Mouse (Mus musculus) hindbrain, embryonic 15.5 days (tissue): ENCODE data around the gene Gm6408. TPM values are rescaled to one million over a fixed set of nuclear protein-coding genes. Genes with fewer than 3 reads are reported as not detected.
"Not testable (repeated sequence)": the region's sequence is repeated elsewhere in the genome, so short reads cannot be mapped to it uniquely, and the experiment has no call there.

Source experiments
- ATAC-seq: fragments of 200-750 bp; cut with Nextera tagmentation; 2 replicates; pipeline ENCODE4 v1.8.0; 2017; ENCODE audit warnings: low read depth, moderate number of reproducible peaks, moderate TSS enrichment; ENCODE audit not compliant: low FRiP score
- H3K27ac ChIP-seq: fragments of 300-500 bp; sonication (generic); replicated peaks from 2 replicates; pipeline ENCODE4 v1.5.1; 2015; ENCODE audit warnings: mild to moderate bottlenecking, inconsistent platforms
- H3K27me3 ChIP-seq: fragments of 300-500 bp; sonication (generic); 2 replicates; pipeline ENCODE4 v1.6.1; 2015; ENCODE audit warnings: control low read depth, inconsistent platforms
- H3K36me3 ChIP-seq: fragments of 300-500 bp; sonication (generic); 2 replicates; pipeline ENCODE4 v1.6.1; 2015; ENCODE audit warnings: control low read depth, inconsistent platforms
- H3K4me1 ChIP-seq: fragments of 300-500 bp; sonication (generic); replicated peaks from 2 replicates; pipeline ENCODE4 v1.6.1; 2015; ENCODE audit warnings: control low read depth, inconsistent platforms
- H3K4me2 ChIP-seq: fragments of 300-500 bp; sonication (generic); 2 replicates; pipeline ENCODE4 v1.6.1; 2015; ENCODE audit warnings: moderate library complexity, mild to moderate bottlenecking, inconsistent platforms
- H3K4me3 ChIP-seq: fragments of 300-500 bp; sonication (generic); 2 replicates; pipeline ENCODE4 v1.5.1; 2015; ENCODE audit warnings: mild to moderate bottlenecking, inconsistent platforms
- H3K9ac ChIP-seq: fragments of 300-500 bp; sonication (generic); 2 replicates; pipeline ENCODE4 v1.6.1; 2015; ENCODE audit warnings: inconsistent platforms
- H3K9me3 ChIP-seq: fragments of 300-500 bp; sonication (generic); 2 replicates; pipeline ENCODE4 v1.6.1; 2016; ENCODE audit warnings: control low read depth, inconsistent platforms
- WGBS: fragments of 180-500 bp; shearing (Covaris S2); methylation state at CpG from one replicate; pipeline ENCODE4 v1.1.7; 2015; 5-methylcytosine and 5-hydroxymethylcytosine counted together
- polyA plus RNA-seq: library from polyadenylated mRNA; unstranded; fragments of >200 nt; fragmentation: Nextera tagmentation; extraction: Ambion mirVana; gene quantifications from 2 replicates; pipeline ENCODE4 v1.2.1, GENCODE M21; 2015

The Gm6408 gene
- polyA plus RNA-seq, 1 experiment from 2014 or later, result 0.13 TPM

- Histone ChIP-seq H3K4me3 (no peak overlapping the region), H3K36me3 (peaks cover 26% of the 10 kb centered on the region)
These were observed 13.5 kb upstream of the Gm6408 start for GRCm38 (mm10) chr5:146468311-146468710.

GRCm38 (mm10) chr5:146470821-146471220 lies 10.9 kb upstream of the Gm6408 start:
- H3K4me1 ChIP-seq, result no peaks in the 10 kb centered on the region
- peaks cover 26% of the 10 kb centered on the region for H3K36me3 ChIP-seq
- ATAC-seq, result no peak
- H3K27ac ChIP-seq, result no peak overlapping the region
- H3K4me2 ChIP-seq, result no peak overlapping the region
- WGBS, result 90% methylated on average over 9 of the region's 9 CpGs
- H3K9ac ChIP-seq, result no peak overlapping the region
- H3K9me3 ChIP-seq, result no peaks in the 10 kb centered on the region
- no peak overlapping the region for H3K4me3 ChIP-seq
- no peaks in the 10 kb centered on the region for H3K27me3 ChIP-seq

More at GRCm38 (mm10) chr5:146468311-146468710, 13.5 kb upstream of the Gm6408 start:
- no peaks in the 10 kb centered on the region for H3K27me3 ChIP-seq
- H3K9me3 ChIP-seq, result no peaks in the 10 kb centered on the region
- no peaks in the 10 kb centered on the region for H3K4me1 ChIP-seq
- H3K27ac ChIP-seq, result no peak overlapping the region
- 80% methylated on average over 9 of the region's 9 CpGs for WGBS
- ATAC-seq, result 0 out of 2 replicates have a peak, but pooled peaks have one; percentile 23
- no peak overlapping the region for H3K9ac ChIP-seq
- H3K4me2 ChIP-seq, result no peak overlapping the region

- no peak overlapping the region for H3K4me2 ChIP-seq
- H3K27ac ChIP-seq, result no peak overlapping the region
- H3K36me3 ChIP-seq, result peaks cover 26% of the 10 kb centered on the region
- 91% methylated on average over 5 of the region's 5 CpGs for WGBS
- H3K4me1 ChIP-seq, result no peaks in the 10 kb centered on the region
- no peak overlapping the region for H3K9ac ChIP-seq
- no peaks in the 10 kb centered on the region for H3K9me3 ChIP-seq
- ATAC-seq, result no peak
- no peaks in the 10 kb centered on the region for H3K27me3 ChIP-seq
- H3K4me3 ChIP-seq, result no peak overlapping the region
These were observed 10.5 kb upstream of the Gm6408 start for GRCm38 (mm10) chr5:146471311-146471710.

GRCm38 (mm10) chr5:146471821-146472220 lies 9.9 kb upstream of the Gm6408 start:
- H3K9me3 ChIP-seq, result no peaks in the 10 kb centered on the region
- H3K9ac ChIP-seq, result no peak overlapping the region
- no peak for ATAC-seq
- peaks cover 24% of the 10 kb centered on the region for H3K36me3 ChIP-seq
- no peak overlapping the region for H3K4me2 ChIP-seq
- no peaks in the 10 kb centered on the region for H3K4me1 ChIP-seq
- no peak overlapping the region for H3K4me3 ChIP-seq
- 95% methylated on average over 12 of the region's 12 CpGs for WGBS
- no peaks in the 10 kb centered on the region for H3K27me3 ChIP-seq
- H3K27ac ChIP-seq, result no peak overlapping the region

- 9% methylated on average over 4 of the region's 4 CpGs for WGBS
These were observed 2.2 kb upstream of the Gm6408 start for GRCm38 (mm10) chr5:146479564-146479963.

GRCm38 (mm10) chr5:146488959-146489358 lies 7.2 kb downstream of the Gm6408 start:
- H3K27me3 ChIP-seq, H3K9me3 ChIP-seq, H3K4me3 ChIP-seq, H3K4me1 ChIP-seq, H3K27ac ChIP-seq, H3K9ac ChIP-seq, H3K36me3 ChIP-seq, ATAC-seq, H3K4me2 ChIP-seq: not testable (repeated sequence)
- 10% methylated on average over 3 of the region's 4 CpGs for WGBS

More at GRCm38 (mm10) chr5:146479564-146479963, 2.2 kb upstream of the Gm6408 start:
- not testable (repeated sequence) for H3K4me1 ChIP-seq, ATAC-seq, H3K27me3 ChIP-seq, H3K9me3 ChIP-seq, H3K9ac ChIP-seq, H3K36me3 ChIP-seq, H3K27ac ChIP-seq, H3K4me2 ChIP-seq, H3K4me3 ChIP-seq

GRCm38 (mm10) chr5:146491063-146491462 lies 9.3 kb downstream of the Gm6408 start, which contains the start of gene Gm6370:
Gene Gm6370 (plus strand): TSS chr5:146491363.
- WGBS, result no CpG with 5 or more reads among the region's 5 CpGs
- not testable (repeated sequence) for H3K9me3 ChIP-seq, H3K27ac ChIP-seq, H3K4me3 ChIP-seq, H3K36me3 ChIP-seq, H3K27me3 ChIP-seq, H3K4me1 ChIP-seq, H3K9ac ChIP-seq, H3K4me2 ChIP-seq, ATAC-seq

- ATAC-seq, H3K27me3 ChIP-seq, H3K4me3 ChIP-seq, H3K4me1 ChIP-seq, H3K9me3 ChIP-seq, H3K36me3 ChIP-seq, H3K4me2 ChIP-seq, H3K27ac ChIP-seq, H3K9ac ChIP-seq: not testable (repeated sequence)
- no CpG with 5 or more reads among the region's 5 CpGs for WGBS
These were observed 20.3 kb downstream of the Gm6408 start, which contains the start of gene 4930449I24Rik for GRCm38 (mm10) chr5:146502099-146502498. Gene 4930449I24Rik (plus strand): TSS chr5:146502399.

- 100% methylated on average over 2 of the region's 5 CpGs for WGBS
- H3K9ac ChIP-seq, H3K9me3 ChIP-seq, H3K27me3 ChIP-seq, ATAC-seq, H3K4me1 ChIP-seq, H3K4me2 ChIP-seq, H3K36me3 ChIP-seq, H3K4me3 ChIP-seq, H3K27ac ChIP-seq: not testable (repeated sequence)
These were observed 32.1 kb downstream of the Gm6408 start, which contains the start of gene Gm3402 for GRCm38 (mm10) chr5:146513823-146514222. Gene Gm3402 (plus strand): TSS chr5:146514123.

GRCm38 (mm10) chr5:146525501-146525900 lies 43.7 kb downstream of the Gm6408 start, which contains the start of gene Gm3404:
Gene Gm3404 (plus strand): TSS chr5:146525801.
- H3K4me1 ChIP-seq, H3K4me2 ChIP-seq, H3K27me3 ChIP-seq, ATAC-seq, H3K4me3 ChIP-seq, H3K27ac ChIP-seq, H3K9me3 ChIP-seq, H3K36me3 ChIP-seq, H3K9ac ChIP-seq: not testable (repeated sequence)
- 90% methylated on average over 3 of the region's 3 CpGs for WGBS

Other genes starting within 250 kb of the Gm6408 start
- gene Wasf3, start 97.0 kb upstream of the Gm6408 start, polyA plus RNA-seq, result 18.7 and 19.9 TPM in 2 replicates
- not detected in 2 replicates for gene Gm6370, start 9.4 kb downstream of the Gm6408 start, polyA plus RNA-seq
- gene 4930449I24Rik, start 20.4 kb downstream of the Gm6408 start, polyA plus RNA-seq, result not detected in 2 replicates
- not detected in 2 replicates for gene Gm3402, start 32.2 kb downstream of the Gm6408 start, polyA plus RNA-seq
- not detected in 2 replicates for gene Gm3404, start 43.8 kb downstream of the Gm6408 start, polyA plus RNA-seq
- gene Gm3409, start 55.7 kb downstream of the Gm6408 start, polyA plus RNA-seq, result not detected in 2 replicates
- not detected in 2 replicates for gene Gm3415, start 74.2 kb downstream of the Gm6408 start, polyA plus RNA-seq
- gene Gpr12, start 103.3 kb downstream of the Gm6408 start, polyA plus RNA-seq, result 21.0 and 27.5 TPM in 2 replicates